Mouse (Mus musculus): Measurements from ENCODE around the gene Slc9a2.

- TF ChIP-seq CTCF (IDR thresholded peaks at IDR 0.05; ENCODE audit: control insufficient read depth, insufficient read depth, insufficient replicate concordance, low read depth, low read length), result no peak
- no peak for TF ChIP-seq POLR2A (IDR thresholded peaks at IDR 0.05; ENCODE audit: control insufficient read depth, low read depth, low read length)
These were observed 83.7 kb downstream of the Slc9a2 start for GRCm38 (mm10) chr1:40764042-40764441.

Measured in testis, adult 2 months (tissue).